Mouse (Mus musculus) adrenal gland, adult 8-10 months (tissue): Measurements from ENCODE around the gene Ebf1. TPM values are rescaled to one million over a fixed set of nuclear protein-coding genes. Genes with fewer than 3 reads are reported as not detected.

Experiments used
- DNase-seq: peaks from one replicate; pipeline ENCODE4 v3.0.0; 2022
- total RNA-seq, 4 experiments: library from RNA; stranded (reverse); gene quantifications; 2 replicates each; pipeline ENCODE4 v1.2.4; 2022

Ebf1 gene
- total RNA-seq: 10 to 100 TPM; 14.1 to 32.8 (median 23.1) TPM

DNA sequence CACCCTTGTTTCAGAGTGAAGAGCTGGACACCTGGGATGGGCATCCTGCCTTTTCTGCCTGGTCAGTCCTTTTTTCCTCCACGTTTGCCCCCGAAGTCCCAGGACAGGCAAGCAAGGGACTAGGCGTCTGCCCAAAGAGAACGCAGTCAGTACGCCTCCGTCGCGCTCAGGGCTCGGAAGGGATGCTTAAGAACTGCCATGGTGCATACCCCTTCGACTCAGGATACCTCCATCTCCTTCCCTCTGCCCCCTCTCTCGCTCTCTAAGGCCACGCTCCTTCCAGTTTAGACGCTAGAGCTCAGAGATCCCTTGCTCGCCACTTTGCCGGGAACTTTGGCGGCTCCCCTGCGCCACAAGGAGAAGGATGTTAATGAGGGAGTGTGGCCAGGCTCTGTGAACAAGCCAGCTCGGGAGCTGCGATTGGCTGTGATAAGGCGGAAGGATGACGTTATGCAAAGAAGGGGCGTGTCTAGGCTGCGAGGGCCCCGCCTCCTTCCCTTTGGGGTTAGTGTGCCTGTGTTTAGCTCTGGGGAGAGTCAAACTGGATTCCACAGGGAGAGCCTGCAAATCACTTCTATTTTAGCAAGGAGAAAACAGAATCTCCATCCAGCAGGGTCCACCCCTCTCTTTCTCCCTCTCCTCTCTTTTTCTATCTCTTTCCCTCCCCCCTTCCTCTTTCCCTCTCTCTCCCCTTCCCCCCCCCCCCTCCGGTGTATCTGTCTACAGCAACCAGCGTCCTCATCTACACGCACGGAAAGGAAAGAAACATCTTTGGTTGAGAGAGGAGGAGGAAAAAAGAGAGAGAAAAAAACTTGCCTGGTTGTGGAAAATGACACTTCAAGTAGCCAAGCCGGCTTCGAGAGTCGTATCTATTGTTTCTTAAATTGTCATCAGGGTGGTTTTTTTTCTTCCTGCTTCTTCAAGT lies at the start of gene Ebf1:
Ebf1 (plus strand) TSS at position 530 of the 925 bp plus-strand sequence.
- peak; percentile 88 for DNase-seq

DNA sequence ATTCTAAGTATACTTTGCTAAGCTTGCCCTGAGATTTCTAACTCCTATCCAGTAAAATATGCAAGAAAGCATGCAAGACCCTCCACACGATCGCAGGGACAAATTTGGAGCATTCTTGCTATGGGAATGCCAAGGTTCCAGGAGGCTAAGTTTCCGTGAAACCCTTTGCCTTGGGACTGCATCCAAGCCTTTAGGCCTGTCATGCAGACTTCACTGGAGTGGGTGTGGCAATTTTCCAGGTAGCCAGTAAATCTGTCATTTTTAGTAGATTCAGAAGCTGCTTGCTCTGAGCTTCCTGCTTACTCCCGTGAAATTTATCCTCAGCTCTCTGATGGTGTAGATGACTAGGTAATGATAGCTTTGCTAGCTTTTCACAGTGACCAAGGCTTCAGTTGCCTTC lies 46.8 kb upstream of the Ebf1 start:
- peak; percentile 58 for DNase-seq

DNA sequence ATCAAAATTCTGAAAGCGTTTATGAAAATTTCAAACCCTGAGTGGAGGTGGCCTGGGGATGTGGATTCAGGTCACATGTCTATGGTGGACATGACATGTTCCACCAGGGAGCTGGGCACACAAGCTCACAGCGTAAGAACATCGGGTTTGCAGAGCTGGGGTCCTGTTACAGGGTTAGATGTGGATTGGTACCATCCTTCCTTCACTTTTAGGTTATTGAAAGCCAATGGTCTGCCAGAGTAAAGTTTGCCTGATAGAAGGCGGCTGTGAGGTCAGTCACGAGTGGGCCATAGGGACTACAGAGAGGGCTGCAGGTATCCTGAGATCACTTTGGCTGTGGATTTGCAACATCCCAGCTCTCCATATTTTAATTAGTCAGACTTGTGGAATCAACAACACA lies 44.3 kb upstream of the Ebf1 start:
- no peak for DNase-seq

DNA sequence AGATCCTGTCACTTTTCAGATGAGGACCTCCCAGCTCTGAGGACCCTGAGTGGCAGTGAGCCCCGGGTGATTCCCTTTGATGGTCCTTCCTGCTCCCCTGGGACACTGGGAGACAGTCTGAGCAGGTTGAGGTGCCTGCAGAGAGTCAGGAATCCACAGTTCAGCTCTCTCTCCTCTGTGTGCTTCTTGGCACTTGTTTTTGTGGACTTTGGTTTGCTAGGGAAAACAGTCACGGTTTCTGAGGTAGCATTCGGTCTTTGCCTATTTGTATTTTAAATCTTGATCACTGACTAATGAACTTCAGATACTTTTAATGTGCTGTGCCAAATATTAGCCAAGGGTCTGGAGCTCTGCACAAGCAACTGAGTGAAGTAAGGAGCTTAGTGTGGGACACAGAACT lies 43.7 kb upstream of the Ebf1 start:
- no peak for DNase-seq

GRCm38 (mm10) chr11:44574391-44574790 lies 42.7 kb upstream of the Ebf1 start:
- no peak for DNase-seq

DNA sequence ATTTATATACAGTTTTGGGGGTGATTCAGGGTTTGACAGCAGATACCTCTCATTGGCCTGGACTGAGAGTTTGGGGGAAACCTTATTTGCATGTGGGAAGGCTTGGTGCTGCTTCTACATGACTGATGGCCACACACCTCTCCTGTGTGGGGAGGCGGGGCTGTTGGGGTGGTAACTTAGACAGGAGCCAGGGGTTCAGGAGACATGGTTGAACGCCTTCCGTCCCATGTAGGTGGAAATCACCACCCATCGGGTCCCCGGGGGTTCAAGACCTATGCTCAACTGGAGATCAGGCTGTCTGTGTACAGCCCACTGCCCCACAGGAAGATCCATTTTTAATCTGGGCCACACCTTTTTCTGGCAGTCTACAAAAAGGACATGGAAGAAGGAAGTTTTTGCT lies 42.3 kb upstream of the Ebf1 start:
- no peak for DNase-seq

- DNase-seq: no peak
Observed at GRCm38 (mm10) chr11:44577911-44578310, 39.2 kb upstream of the Ebf1 start.

DNA sequence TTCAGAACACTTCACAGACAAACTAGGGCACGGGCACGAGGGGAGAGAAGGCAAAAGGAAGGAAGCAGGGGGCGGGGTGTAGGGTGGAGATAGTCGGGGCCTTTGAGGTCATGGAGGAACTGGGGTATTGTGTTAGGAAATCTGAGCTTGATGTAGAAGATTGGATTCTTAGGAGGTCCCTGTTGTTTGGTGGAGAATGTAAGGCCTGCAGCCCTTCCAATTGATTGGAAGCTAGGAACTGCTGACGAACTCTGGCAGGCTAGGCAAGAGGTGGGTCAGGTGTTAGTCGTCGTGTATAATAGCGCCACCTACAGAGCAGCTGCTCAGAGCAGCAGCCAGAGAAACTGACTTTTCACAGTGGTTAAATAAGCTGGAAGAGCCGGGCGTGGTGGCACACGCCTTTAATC lies 35.8 kb upstream of the Ebf1 start:
- peak; percentile 32 for DNase-seq

GRCm38 (mm10) chr11:44586047-44586696 lies 30.9 kb upstream of the Ebf1 start:
- no peak for DNase-seq

DNA sequence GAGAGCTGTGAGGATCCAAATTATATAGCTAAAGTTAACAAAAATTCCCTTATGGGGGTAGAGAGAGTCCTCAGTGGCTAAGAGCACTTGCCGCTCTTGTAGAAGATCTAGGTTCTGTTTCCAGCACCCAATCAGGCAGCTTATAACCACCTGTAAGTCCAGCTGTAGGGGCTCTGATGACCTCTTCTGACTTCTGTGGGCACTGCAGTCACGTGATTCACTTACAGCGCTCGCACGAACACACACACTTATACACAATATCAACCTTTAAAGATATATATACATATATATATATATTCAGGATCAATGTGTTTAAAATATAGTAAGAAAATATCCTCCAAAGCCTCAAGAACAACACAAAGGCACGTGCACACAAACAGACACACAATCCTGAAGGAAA lies 24.1 kb upstream of the Ebf1 start:
- no peak for DNase-seq

- DNase-seq: no peak
Observed at GRCm38 (mm10) chr11:44594768-44595167, 22.3 kb upstream of the Ebf1 start.

DNA sequence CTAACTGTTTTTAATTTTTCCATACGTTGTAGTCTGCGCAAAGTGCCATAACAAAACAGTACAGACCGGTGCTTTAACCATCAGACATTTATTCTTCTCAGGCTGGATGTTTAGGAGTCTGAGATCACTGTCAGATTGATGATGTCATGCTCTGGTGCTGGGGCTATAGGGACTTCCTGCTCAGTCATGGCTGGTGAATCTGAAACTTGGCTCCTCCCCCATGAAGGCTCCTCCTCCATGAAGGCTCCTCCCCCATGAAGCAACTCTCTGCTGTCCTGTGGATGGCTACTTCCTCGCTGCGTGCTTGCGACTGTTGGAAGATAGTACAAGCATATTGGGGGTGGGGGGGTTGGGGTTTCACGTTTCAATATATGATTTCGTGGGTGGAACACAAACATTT lies 10.2 kb upstream of the Ebf1 start:
- no peak for DNase-seq

DNA sequence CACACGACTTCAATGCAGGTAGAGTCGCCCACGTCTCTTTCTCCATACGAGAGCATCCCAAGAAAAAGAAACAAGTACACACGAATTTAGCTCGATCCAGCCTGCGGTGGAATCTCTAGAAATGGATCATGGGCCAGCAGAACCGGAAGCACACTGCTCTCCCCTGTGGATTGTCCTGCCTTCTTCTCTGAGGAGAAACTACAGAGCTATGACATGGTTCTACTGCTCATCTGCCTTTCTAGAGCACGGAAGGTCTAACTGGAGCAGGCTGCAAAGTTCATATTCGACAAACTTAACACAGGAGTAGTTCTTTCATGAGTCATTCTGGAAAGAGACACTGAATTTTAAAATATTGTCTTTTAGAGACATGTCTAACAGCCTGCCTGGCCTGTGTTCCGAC lies 8.5 kb upstream of the Ebf1 start:
- no peak for DNase-seq

- DNase-seq: peak; percentile 69
Observed at GRCm38 (mm10) chr11:44610971-44611781, 5.9 kb upstream of the Ebf1 start.

DNA sequence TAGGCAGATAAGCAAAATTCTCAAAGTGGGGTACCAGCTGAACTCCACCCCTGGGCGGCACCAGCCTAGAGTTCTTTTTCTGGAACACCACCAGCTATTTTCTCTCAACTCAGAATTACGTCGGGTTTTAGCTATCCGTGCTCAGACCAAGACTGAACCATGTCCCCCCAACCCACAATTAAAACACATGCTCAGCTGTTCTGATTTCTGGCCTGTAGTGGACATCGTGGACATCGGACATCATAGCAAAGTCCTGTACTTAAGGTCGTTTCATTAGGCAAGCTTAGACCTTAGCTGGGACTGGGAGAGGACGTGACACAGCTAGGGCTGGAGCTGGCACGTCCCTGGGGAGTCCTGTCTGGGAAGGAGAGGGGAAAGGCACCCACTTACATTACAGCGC lies 5.0 kb upstream of the Ebf1 start:
- DNase-seq: no peak

DNA sequence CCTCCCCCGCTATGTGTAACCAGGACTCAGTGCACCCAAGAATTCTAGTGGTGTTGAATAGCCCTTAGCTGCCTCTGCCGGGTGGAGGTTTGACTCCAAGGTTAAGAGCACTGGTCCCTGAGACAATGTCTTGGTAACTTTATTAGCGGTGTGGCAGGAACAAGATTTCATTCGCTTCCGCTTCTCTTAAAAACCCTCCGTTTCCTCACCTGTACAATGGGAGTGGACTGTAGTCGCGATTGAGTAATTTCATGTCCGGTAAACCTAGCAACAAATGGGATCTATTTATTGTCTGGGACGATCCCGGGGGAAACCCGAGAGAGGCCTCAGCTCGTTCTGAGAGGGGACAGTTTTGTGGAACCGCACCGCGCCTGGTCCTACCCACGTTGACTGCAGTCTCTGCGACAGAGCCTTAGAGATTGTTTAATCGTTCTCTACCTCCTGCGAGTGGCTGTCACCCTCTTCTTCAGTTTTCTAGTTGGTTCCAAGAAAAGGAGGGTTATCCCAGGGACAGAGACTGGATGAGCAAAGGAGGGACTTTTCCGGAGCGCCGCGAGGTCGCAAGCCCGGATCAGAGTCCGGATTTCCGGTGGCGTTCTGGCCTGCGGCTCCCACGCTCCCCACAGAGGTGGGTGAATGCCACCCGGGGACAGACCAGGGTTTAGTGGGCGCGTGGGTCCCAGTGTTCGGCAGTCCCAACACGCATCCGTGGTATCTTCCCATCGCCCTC lies 4.3 kb upstream of the Ebf1 start:
- no peak for DNase-seq

DNA sequence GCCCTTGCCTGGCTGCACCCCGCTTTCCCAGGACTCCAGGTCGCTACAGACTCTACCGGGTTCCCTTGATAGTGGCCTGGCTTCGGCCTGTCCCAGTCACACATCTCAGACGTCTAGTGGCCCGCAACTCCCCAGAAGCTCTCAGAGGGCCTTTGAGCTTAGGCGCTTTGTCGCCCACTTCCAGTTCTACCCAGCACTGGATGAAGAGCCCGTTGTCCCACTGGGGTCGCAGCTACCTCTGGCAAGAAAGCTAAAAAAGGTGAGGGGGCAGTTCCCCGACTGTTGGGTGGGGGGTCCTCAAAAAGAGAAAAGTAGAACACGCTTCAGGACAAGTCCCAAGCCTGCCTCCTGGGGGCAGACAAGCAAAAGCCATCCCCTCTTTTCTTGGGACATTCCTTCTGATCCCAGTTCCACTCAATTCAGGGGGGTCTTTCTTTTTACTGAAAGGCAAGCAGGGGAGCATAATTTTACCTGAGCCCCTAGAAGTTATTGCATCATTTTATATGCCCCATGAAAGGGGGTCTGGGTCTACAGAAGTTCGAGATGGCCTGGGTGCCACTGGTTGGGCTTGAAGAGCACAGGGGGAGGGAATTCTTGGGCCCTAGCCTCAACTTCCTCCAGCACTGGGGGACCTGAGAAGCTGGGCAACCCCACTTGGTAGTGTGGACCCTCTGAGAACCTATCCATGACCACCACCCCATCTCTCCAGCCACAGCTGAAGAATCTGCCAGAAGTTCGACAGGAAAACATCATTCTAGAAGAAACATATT lies 3.5 kb upstream of the Ebf1 start:
- no peak for DNase-seq

- no peak for DNase-seq
Observed at GRCm38 (mm10) chr11:44616078-44616787, 884 bp upstream of the Ebf1 start.

GRCm38 (mm10) chr11:44617734-44618586 lies 843 bp downstream of the Ebf1 start:
- peak; percentile 13 for DNase-seq
